Mouse (Mus musculus) heart, postnatal 0 days (tissue): ENCODE data around the gene Racgap1. TPM values are rescaled to one million over a fixed set of nuclear protein-coding genes. Genes with fewer than 3 reads are reported as not detected.

Source experiments
- ATAC-seq: fragments of 200-750 bp; cut with Nextera tagmentation; 2 replicates; pipeline ENCODE4 v1.8.0; 2017; ENCODE audit warnings: low read depth, moderate number of reproducible peaks, moderate library complexity; ENCODE audit not compliant: insufficient read depth
- DNase-seq: peaks from one replicate; pipeline ENCODE4 v3.0.0-alpha.2; 2016; ENCODE audit warnings: low spot score
- H3K27ac ChIP-seq: fragments of 300-500 bp; sonication (generic); 2 replicates; pipeline ENCODE4 v1.5.1; 2014; ENCODE audit warnings: low read depth, mild to moderate bottlenecking
- H3K27me3 ChIP-seq: fragments of 300-500 bp; sonication (generic); 2 replicates; pipeline ENCODE4 v1.6.1; 2014; ENCODE audit warnings: low read length, mixed read lengths; ENCODE audit not compliant: control insufficient read depth, insufficient read depth
- H3K36me3 ChIP-seq: fragments of 300-500 bp; sonication (generic); replicated peaks from 2 replicates; pipeline ENCODE4 v1.6.1; 2014; ENCODE audit warnings: low read length, mixed read lengths; ENCODE audit not compliant: control insufficient read depth, insufficient read depth
- H3K4me1 ChIP-seq: fragments of 300-500 bp; sonication (generic); 2 replicates; pipeline ENCODE4 v1.6.1; 2014; ENCODE audit warnings: antibody characterized with exemption; ENCODE audit not compliant: control insufficient read depth, insufficient read depth
- H3K4me2 ChIP-seq: fragments of 300-500 bp; sonication (generic); 2 replicates; pipeline ENCODE4 v1.6.1; 2014; ENCODE audit warnings: low read depth, mild to moderate bottlenecking, low read length, moderate library complexity
- H3K4me3 ChIP-seq: fragments of 300-500 bp; sonication (generic); 2 replicates; pipeline ENCODE4 v1.5.1; 2014; ENCODE audit warnings: low read depth, low read length
- H3K9ac ChIP-seq: fragments of 300-500 bp; sonication (generic); replicated peaks from 2 replicates; pipeline ENCODE4 v1.6.1; 2014; ENCODE audit warnings: low read depth, low read length, mixed read lengths
- H3K9me3 ChIP-seq: fragments of 300-500 bp; sonication (generic); replicated peaks from 2 replicates; pipeline ENCODE4 v1.6.1; 2016; ENCODE audit warnings: low read length; ENCODE audit not compliant: control insufficient read depth
- CTCF ChIP-seq: IDR thresholded peaks from 2 replicates; pipeline ENCODE4 v1.5.1; 2016; ENCODE audit warnings: antibody characterized with exemption, control low read depth, low read depth
- EP300 ChIP-seq: IDR thresholded peaks from 2 replicates; pipeline ENCODE4 v1.6.1; 2016; ENCODE audit warnings: antibody characterized with exemption, low read depth
- WGBS: fragments of 180-500 bp; shearing (Covaris S2); extraction: QIAGEN DNeasy Blood & Tissue Kit; methylation state at CpG from one replicate; pipeline ENCODE4 v1.1.7; 2014; 5-methylcytosine and 5-hydroxymethylcytosine counted together
- polyA plus RNA-seq: library from polyadenylated mRNA; unstranded; fragments of >200 nt; fragmentation: Nextera tagmentation; extraction: Ambion mirVana; gene quantifications from 2 replicates; pipeline ENCODE4 v1.2.1, GENCODE M21; 2015
- total RNA-seq: library from RNA; depleted of rRNA; stranded (reverse); fragments of >200 nt; gene quantifications from 2 replicates; pipeline ENCODE4 v1.2.3, GENCODE M21; 2014; ENCODE audit warnings: low replicate concordance

Gene Racgap1
- total and polyA plus RNA-seq, 2 experiments from 2014 or later, result 36.8 to 59.2 TPM

GRCm38 (mm10) chr15:99599245-99600070 lies 52.0 kb downstream of the Racgap1 start:
- Histone ChIP-seq H3K4me1 (no peaks in the 10 kb centered on the region), H3K27ac (no peak overlapping the region), H3K4me2 (no peak overlapping the region), H3K9me3 (no peaks in the 10 kb centered on the region), H3K27me3 (peaks cover 57% of the 10 kb centered on the region), H3K36me3 (no peaks in the 10 kb centered on the region), H3K9ac (no peak overlapping the region), H3K4me3 (no peak overlapping the region)
- no peak for TF ChIP-seq CTCF
- TF ChIP-seq EP300, result no peak
- WGBS, result 45% methylated on average over 17 of the region's 17 CpGs
- no peak for ATAC-seq
- no peak for DNase-seq

GRCm38 (mm10) chr15:99597596-99597995 lies 53.9 kb downstream of the Racgap1 start:
- Histone ChIP-seq H3K9ac (no peak overlapping the region), H3K27me3 (peaks cover 74% of the 10 kb centered on the region), H3K9me3 (no peaks in the 10 kb centered on the region), H3K4me3 (no peak overlapping the region), H3K4me1 (no peaks in the 10 kb centered on the region), H3K4me2 (no peak overlapping the region), H3K36me3 (no peaks in the 10 kb centered on the region), H3K27ac (no peak overlapping the region)
- ATAC-seq, result no peak
- TF ChIP-seq EP300 (no peak), CTCF (no peak)
- DNase-seq, result no peak
- 59% methylated on average over 8 of the region's 8 CpGs for WGBS

- Histone ChIP-seq H3K4me3 (no peak overlapping the region), H3K4me1 (no peaks in the 10 kb centered on the region), H3K9ac (no peak overlapping the region), H3K27me3 (peaks cover 77% of the 10 kb centered on the region), H3K4me2 (no peak overlapping the region), H3K36me3 (no peaks in the 10 kb centered on the region), H3K27ac (no peak overlapping the region), H3K9me3 (no peaks in the 10 kb centered on the region)
- 56% methylated on average over 7 of the region's 7 CpGs for WGBS
- DNase-seq (no peak), ATAC-seq (no peak)
- no peak for TF ChIP-seq CTCF
- no peak for TF ChIP-seq EP300
Observed at GRCm38 (mm10) chr15:99596841-99597240, 54.6 kb downstream of the Racgap1 start.

- DNase-seq, result peak; percentile 58
- Histone ChIP-seq H3K27me3 (peaks cover 83% of the 10 kb centered on the region), H3K36me3 (no peaks in the 10 kb centered on the region), H3K9me3 (no peaks in the 10 kb centered on the region), H3K4me1 (no peaks in the 10 kb centered on the region), H3K4me3 (no peak overlapping the region), H3K4me2 (no peak overlapping the region), H3K27ac (no peak overlapping the region), H3K9ac (no peak overlapping the region)
- under 1% methylated on average over 7 of the region's 7 CpGs for WGBS
- peak; percentile 79 for ATAC-seq
- TF ChIP-seq CTCF (peak; percentile 88), EP300 (no peak)
Observed at GRCm38 (mm10) chr15:99596056-99596687, 55.3 kb downstream of the Racgap1 start.

GRCm38 (mm10) chr15:99594951-99595350 lies 56.5 kb downstream of the Racgap1 start:
- ATAC-seq, result no peak
- no peak for DNase-seq
- no peak overlapping the region for H3K27ac ChIP-seq
- H3K4me3 ChIP-seq, result no peak overlapping the region
- H3K36me3 ChIP-seq, result no peaks in the 10 kb centered on the region
- TF ChIP-seq EP300, result no peak
- no peak for TF ChIP-seq CTCF
- H3K4me2 ChIP-seq, result no peak overlapping the region
- no peaks in the 10 kb centered on the region for H3K9me3 ChIP-seq
- 74% methylated on average over 10 of the region's 10 CpGs for WGBS
- peaks cover 84% of the 10 kb centered on the region for H3K27me3 ChIP-seq
- H3K4me1 ChIP-seq, result no peaks in the 10 kb centered on the region
- H3K9ac ChIP-seq, result no peak overlapping the region

- H3K4me3 ChIP-seq, result no peak overlapping the region
- H3K9ac ChIP-seq, result no peak overlapping the region
- H3K27me3 ChIP-seq, result peaks cover 94% of the 10 kb centered on the region
- no peaks in the 10 kb centered on the region for H3K4me1 ChIP-seq
- ATAC-seq (no peak), DNase-seq (no peak)
- no peaks in the 10 kb centered on the region for H3K36me3 ChIP-seq
- H3K27ac ChIP-seq, result no peak overlapping the region
- H3K9me3 ChIP-seq, result no peaks in the 10 kb centered on the region
- TF ChIP-seq CTCF, result no peak
- no peak for TF ChIP-seq EP300
- 70% methylated on average over 5 of the region's 5 CpGs for WGBS
- H3K4me2 ChIP-seq, result no peak overlapping the region
Observed at GRCm38 (mm10) chr15:99592877-99593276, 58.6 kb downstream of the Racgap1 start.
